Mouse (Mus musculus): ENCODE data around the gene Cox7a2l.

DNA sequence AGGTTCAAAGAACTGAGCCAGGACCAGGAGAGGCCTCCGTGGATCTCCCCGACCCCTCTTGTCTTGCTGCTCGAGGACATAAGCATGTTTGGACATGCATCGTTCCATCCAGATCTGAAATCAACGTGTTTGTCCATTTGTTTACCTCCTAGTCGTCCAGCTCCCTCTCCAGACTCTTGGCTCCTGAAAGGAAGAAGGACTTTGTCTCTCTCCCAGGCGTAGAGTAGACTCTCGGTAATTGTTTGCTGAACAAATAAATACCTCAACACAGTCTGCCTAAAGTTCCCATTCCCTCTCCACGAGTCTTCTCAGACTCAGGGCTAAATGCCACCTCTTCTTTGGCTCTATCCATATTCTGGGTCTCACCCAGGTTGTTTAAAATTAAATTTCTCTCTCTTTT lies 16.0 kb upstream of the Cox7a2l start:
- TF ChIP-seq CTCF (IDR thresholded peaks at IDR 0.05; ENCODE audit: borderline replicate concordance, insufficient read depth, low read length) (no peak), POLR2A (IDR thresholded peaks at IDR 0.05; ENCODE audit: low read depth, low read length) (no peak)
